Mouse (Mus musculus): ENCODE measurements around the gene Lin7a. TPM values are rescaled to one million over a fixed set of nuclear protein-coding genes. Genes with fewer than 3 reads are reported as not detected.
"Not testable (repeated sequence)": the region's sequence is repeated elsewhere in the genome, so short reads cannot be mapped to it uniquely, and the experiment has no call there.

Lin7a gene
- total RNA-seq, 2 experiments from 2014 or later, result not detected

- no peak for ATAC-seq (replicated peaks; ENCODE audit: low FRiP score, low TSS enrichment, poor library complexity, severe bottlenecking)
Observed at GRCm38 (mm10) chr10:107234421-107235400, 36.8 kb upstream of the Lin7a start.

GRCm38 (mm10) chr10:107235496-107235895 lies 36.0 kb upstream of the Lin7a start:
- no peak for ATAC-seq (replicated peaks; ENCODE audit: low FRiP score, low TSS enrichment, poor library complexity, severe bottlenecking)

DNA sequence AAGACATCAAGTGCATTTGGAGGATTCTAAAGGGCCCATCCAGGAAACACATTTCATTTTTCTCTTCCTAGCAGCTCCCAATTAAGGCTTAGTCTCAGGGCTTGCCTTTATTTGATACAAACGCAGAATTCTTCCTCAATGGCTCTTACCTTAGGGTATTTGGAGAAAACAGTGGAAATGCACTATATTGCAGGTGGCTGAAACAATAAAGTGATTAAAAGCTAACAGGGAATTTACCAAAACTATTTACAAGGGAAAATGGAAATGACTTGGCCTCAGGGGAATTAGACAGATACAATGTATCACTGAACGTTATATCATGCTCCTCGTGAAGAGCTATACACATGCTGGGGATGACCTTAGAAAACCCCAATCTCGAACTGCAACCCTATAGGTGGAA lies 35.3 kb upstream of the Lin7a start:
- no peak for ATAC-seq (replicated peaks; ENCODE audit: low FRiP score, low TSS enrichment, poor library complexity, severe bottlenecking)

GRCm38 (mm10) chr10:107237076-107237475 lies 34.4 kb upstream of the Lin7a start:
- no peak for ATAC-seq (replicated peaks; ENCODE audit: low FRiP score, low TSS enrichment, poor library complexity, severe bottlenecking)

DNA sequence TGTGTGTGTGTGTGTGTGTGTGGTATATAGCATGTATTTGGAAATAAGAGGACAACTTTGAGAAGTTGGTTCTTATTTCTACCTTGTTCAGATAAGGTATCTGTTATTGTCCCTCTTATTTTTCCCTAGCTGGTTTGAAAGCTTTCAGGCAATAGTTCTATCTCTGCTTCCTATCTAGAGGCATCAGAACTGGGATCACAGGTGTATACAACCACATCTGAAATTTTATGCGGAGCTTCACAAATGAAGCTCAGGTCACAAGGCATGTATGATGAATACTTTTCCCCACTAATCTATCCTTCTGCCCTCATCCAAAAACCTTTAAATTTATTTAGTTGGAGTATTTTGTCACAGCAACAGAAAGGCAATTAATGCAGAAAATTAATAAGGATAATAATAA lies 33.8 kb upstream of the Lin7a start:
- no peak for ATAC-seq (replicated peaks; ENCODE audit: low FRiP score, low TSS enrichment, poor library complexity, severe bottlenecking)

- ATAC-seq (replicated peaks; ENCODE audit: low FRiP score, low TSS enrichment, poor library complexity, severe bottlenecking), result no peak
Observed at GRCm38 (mm10) chr10:107238151-107238860, 33.2 kb upstream of the Lin7a start.

DNA sequence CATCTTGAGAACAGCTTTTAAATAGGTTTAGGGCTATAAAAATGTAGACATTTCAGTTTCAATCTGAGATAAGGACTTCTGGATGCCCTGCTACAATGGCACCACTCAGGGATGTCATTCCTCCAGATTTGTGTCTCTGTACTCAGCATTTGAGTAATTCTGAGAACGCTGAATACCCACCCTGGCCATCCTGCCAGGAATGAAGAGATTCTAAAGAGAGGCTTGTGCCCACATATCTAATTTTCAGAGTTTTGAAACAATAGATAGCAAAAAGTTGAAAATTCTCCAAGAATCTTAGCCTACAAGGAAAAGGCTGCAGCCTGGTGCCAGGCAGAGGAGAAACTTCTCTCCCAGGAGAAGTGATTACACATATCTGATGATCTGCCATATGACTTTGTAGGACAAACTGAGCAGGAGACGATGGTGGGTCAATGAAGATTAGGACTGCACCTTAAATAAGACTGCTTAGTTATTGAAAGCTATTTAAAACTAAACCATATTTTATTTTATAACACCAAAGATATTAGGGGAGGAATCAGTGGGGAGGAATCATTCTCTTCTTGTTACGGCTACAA lies 32.5 kb upstream of the Lin7a start:
- no peak for ATAC-seq (replicated peaks; ENCODE audit: low FRiP score, low TSS enrichment, poor library complexity, severe bottlenecking)

- ATAC-seq (replicated peaks; ENCODE audit: low FRiP score, low TSS enrichment, poor library complexity, severe bottlenecking), result no peak
Observed at GRCm38 (mm10) chr10:107239651-107240330, 31.7 kb upstream of the Lin7a start.

DNA sequence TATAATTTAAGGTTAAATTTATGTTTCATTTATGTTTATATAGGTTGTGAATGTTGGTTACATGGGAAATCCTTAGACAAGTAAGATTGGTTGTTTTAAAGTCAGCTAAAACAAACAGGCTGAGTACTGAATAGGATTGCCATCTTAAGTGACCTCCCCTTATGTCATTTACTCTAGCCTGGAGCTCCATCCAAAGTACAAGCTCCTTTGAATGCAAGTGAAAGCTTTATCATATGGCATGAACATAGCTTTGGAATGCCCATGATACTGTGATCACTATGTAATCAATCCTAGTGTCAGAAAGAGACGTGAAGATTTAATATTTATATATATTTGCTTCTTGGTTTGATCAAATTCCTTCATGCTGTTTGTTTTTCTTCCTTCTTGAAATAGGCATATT lies 31.0 kb upstream of the Lin7a start:
- no peak for ATAC-seq (replicated peaks; ENCODE audit: low FRiP score, low TSS enrichment, poor library complexity, severe bottlenecking)

GRCm38 (mm10) chr10:107240986-107241385 lies 30.5 kb upstream of the Lin7a start:
- no peak for ATAC-seq (replicated peaks; ENCODE audit: low FRiP score, low TSS enrichment, poor library complexity, severe bottlenecking)

- ATAC-seq (replicated peaks; ENCODE audit: low FRiP score, low TSS enrichment, poor library complexity, severe bottlenecking), result no peak
Observed at GRCm38 (mm10) chr10:107241406-107241805, 30.1 kb upstream of the Lin7a start.

- not testable (repeated sequence) for ATAC-seq (replicated peaks; ENCODE audit: low FRiP score, low TSS enrichment, poor library complexity, severe bottlenecking)
Observed at GRCm38 (mm10) chr10:107241999-107242398, 29.5 kb upstream of the Lin7a start.

DNA sequence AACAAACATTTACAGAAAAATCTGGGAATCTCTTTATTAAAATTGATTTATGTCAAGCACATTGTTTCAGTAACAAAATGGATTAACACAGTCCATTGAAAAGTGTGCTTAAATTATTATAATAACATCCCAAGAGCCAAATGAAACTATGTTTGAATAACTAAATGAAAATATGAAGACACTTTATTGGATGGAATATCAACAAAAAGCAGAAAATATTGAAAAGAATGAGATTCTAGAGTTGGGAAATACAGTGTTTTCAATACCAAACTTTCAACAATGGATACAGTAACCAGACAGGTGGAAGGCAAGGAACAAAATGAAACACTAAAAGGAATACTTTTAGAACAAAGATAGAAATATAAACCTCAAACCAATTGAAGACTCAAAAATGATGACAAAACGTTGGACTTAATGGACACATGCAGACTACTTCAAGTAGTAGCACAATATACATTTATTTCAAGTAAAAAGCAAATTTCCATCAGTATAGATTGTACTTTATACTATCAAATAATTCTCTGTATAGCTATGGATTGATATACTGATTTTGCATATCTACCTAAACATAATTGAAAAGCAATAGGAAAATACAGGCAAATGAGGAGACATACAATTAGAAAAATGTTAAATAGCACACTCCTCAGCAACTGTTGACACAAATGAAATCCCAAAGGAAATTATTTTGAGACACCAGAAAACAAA lies 28.6 kb upstream of the Lin7a start:
- no peak for ATAC-seq (replicated peaks; ENCODE audit: low FRiP score, low TSS enrichment, poor library complexity, severe bottlenecking)

- no peak for ATAC-seq (replicated peaks; ENCODE audit: low FRiP score, low TSS enrichment, poor library complexity, severe bottlenecking)
Observed at GRCm38 (mm10) chr10:107244211-107244610, 27.3 kb upstream of the Lin7a start.

- ATAC-seq (replicated peaks; ENCODE audit: low FRiP score, low TSS enrichment, poor library complexity, severe bottlenecking), result no peak
Observed at GRCm38 (mm10) chr10:107244691-107245530, 26.6 kb upstream of the Lin7a start.

DNA sequence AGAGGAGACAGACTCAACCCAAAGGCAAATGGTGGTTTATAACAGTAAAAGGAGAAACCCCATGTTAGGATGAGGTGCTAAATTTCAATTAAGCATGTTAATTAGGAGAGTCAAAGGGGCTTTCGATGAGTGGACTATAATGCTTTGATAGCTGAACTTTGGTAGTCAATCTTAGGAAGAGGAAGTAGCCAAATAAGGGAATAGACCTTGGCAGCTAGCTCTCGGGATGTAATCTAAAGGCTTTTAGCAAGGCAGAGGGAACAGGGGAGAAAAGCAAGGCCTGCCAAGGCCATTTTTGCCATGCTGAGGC lies 26.0 kb upstream of the Lin7a start:
- ATAC-seq (replicated peaks; ENCODE audit: low FRiP score, low TSS enrichment, poor library complexity, severe bottlenecking), result no peak

- no peak for ATAC-seq (replicated peaks; ENCODE audit: low FRiP score, low TSS enrichment, poor library complexity, severe bottlenecking)
Observed at GRCm38 (mm10) chr10:107245961-107246460, 25.5 kb upstream of the Lin7a start.

DNA sequence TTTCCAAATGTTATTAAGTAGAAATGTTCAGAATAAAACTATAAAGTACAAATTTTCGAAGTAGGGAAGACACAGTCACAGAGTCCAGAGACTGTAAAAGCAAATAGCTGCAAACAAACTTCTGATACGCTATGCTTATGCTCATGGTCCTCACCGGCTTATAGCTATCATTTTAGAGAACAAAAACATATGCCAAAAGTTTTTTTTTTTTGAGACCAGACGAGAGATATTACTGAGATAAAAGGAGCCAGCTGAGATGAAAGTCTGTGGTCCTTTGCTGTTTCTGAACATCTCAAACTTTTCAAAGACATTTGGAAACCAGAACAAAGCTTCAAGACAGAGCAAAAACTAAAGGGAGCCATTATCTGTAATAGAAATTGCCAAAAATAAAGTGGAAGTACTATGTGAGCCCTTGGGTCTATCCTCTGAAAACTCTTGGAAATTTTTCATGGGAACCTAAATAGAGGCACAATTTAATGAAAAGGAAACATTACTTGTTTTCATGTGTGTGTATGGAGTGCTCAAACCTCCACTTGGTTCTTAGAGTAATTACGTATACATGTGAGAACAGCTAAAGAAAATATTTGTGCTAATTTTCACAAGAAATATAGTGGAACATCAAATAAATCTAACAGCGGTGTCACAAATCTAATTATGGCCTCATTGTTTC lies 24.4 kb upstream of the Lin7a start:
- ATAC-seq (replicated peaks; ENCODE audit: low FRiP score, low TSS enrichment, poor library complexity, severe bottlenecking), result no peak

Measured in megakaryocyte-erythroid progenitor cell, adult 5-6 weeks (primary cell).